Mouse (Mus musculus): Measurements from ENCODE around the gene I0C0044D17Rik. TPM values are rescaled to one million over a fixed set of nuclear protein-coding genes. Genes with fewer than 3 reads are reported as not detected.
"Not testable (repeated sequence)": the region's sequence is repeated elsewhere in the genome, so short reads cannot be mapped to it uniquely, and the experiment has no call there.

The I0C0044D17Rik gene
- not detected for total RNA-seq (2021)
- not detected in 2 replicates for polyA plus RNA-seq (2012; rRNA removed)
- long read RNA-seq = 0 reads

GRCm38 (mm10) chr4:98823740-98824139, at the start of gene I0C0044D17Rik:
Gene I0C0044D17Rik, minus strand, starts transcription at chr4:98823840.
- H3K4me1 ChIP-seq (ENCODE audit: control insufficient read depth, insufficient read depth, low read length); H3K36me3 ChIP-seq (ENCODE audit: control insufficient read depth, insufficient read depth, low read length); DNase-seq; H3K79me2 ChIP-seq (replicated peaks; ENCODE audit: control insufficient read depth, insufficient read depth, low read length); H3K27ac ChIP-seq; intact Hi-C loops (cut with DNase I); H3K27me3 ChIP-seq (ENCODE audit: control insufficient read depth, insufficient read depth, low read length); H3K9ac ChIP-seq (ENCODE audit: low read depth, low read length); H3K4me3 ChIP-seq: not testable (repeated sequence)
- WGBS = 100% methylated on average over 1 of the region's 1 CpGs

- no peak for TF ChIP-seq EP300 (IDR thresholded peaks at IDR 0.05; ENCODE audit: insufficient read depth, low read depth, low read length)
- no peak for TF ChIP-seq POLR2A (IDR thresholded peaks at IDR 0.05; ENCODE audit: insufficient read depth, low read depth, low read length)
- no peak for TF ChIP-seq CTCF (IDR thresholded peaks at IDR 0.05)
- Histone ChIP-seq H3K4me3 (no peak overlapping the region), H3K4me1 (ENCODE audit: control insufficient read depth, insufficient read depth, low read length) (no peaks in the 10 kb centered on the region), H3K9ac (ENCODE audit: low read depth, low read length) (no peak overlapping the region), H3K27ac (no peak overlapping the region), H3K36me3 (ENCODE audit: control insufficient read depth, insufficient read depth, low read length) (no peaks in the 10 kb centered on the region), H3K27me3 (ENCODE audit: control insufficient read depth, insufficient read depth, low read length) (no peaks in the 10 kb centered on the region), H3K79me2 (replicated peaks; ENCODE audit: control insufficient read depth, insufficient read depth, low read length) (no peaks in the 10 kb centered on the region)
- intact Hi-C loops (cut with DNase I) = no loop called here
- WGBS = 82% methylated on average over 14 of the region's 14 CpGs
- no peak for DNase-seq
Measured at GRCm38 (mm10) chr4:98865386-98866237, 42.0 kb upstream of the I0C0044D17Rik start.

GRCm38 (mm10) chr4:98864546-98864945, 40.9 kb upstream of the I0C0044D17Rik start:
- Histone ChIP-seq H3K36me3 (ENCODE audit: control insufficient read depth, insufficient read depth, low read length) (no peaks in the 10 kb centered on the region), H3K27me3 (ENCODE audit: control insufficient read depth, insufficient read depth, low read length) (no peaks in the 10 kb centered on the region), H3K27ac (no peak overlapping the region), H3K4me1 (ENCODE audit: control insufficient read depth, insufficient read depth, low read length) (no peaks in the 10 kb centered on the region), H3K4me3 (no peak overlapping the region), H3K79me2 (replicated peaks; ENCODE audit: control insufficient read depth, insufficient read depth, low read length) (no peaks in the 10 kb centered on the region), H3K9ac (ENCODE audit: low read depth, low read length) (no peak overlapping the region)
- DNase-seq = no peak
- no peak for TF ChIP-seq POLR2A (IDR thresholded peaks at IDR 0.05; ENCODE audit: insufficient read depth, low read depth, low read length)
- no peak for TF ChIP-seq EP300 (IDR thresholded peaks at IDR 0.05; ENCODE audit: insufficient read depth, low read depth, low read length)
- TF ChIP-seq CTCF (IDR thresholded peaks at IDR 0.05) = no peak
- intact Hi-C loops (cut with DNase I) = no loop called here
- 88% methylated on average over 3 of the region's 3 CpGs for WGBS

- intact Hi-C loops (cut with DNase I) = no loop called here
- 63% methylated on average over 1 of the region's 2 CpGs for WGBS
- Histone ChIP-seq H3K9ac (ENCODE audit: low read depth, low read length) (no peak overlapping the region), H3K4me3 (no peak overlapping the region), H3K27me3 (ENCODE audit: control insufficient read depth, insufficient read depth, low read length) (no peaks in the 10 kb centered on the region), H3K4me1 (ENCODE audit: control insufficient read depth, insufficient read depth, low read length) (no peaks in the 10 kb centered on the region), H3K79me2 (replicated peaks; ENCODE audit: control insufficient read depth, insufficient read depth, low read length) (no peaks in the 10 kb centered on the region), H3K27ac (no peak overlapping the region), H3K36me3 (ENCODE audit: control insufficient read depth, insufficient read depth, low read length) (no peaks in the 10 kb centered on the region)
- DNase-seq = no peak
- TF ChIP-seq CTCF (IDR thresholded peaks at IDR 0.05) (no peak), EP300 (IDR thresholded peaks at IDR 0.05; ENCODE audit: insufficient read depth, low read depth, low read length) (no peak), POLR2A (IDR thresholded peaks at IDR 0.05; ENCODE audit: insufficient read depth, low read depth, low read length) (no peak)
Measured at GRCm38 (mm10) chr4:98864094-98864493, 40.5 kb upstream of the I0C0044D17Rik start.

- Histone ChIP-seq H3K27me3 (ENCODE audit: control insufficient read depth, insufficient read depth, low read length) (no peaks in the 10 kb centered on the region), H3K36me3 (ENCODE audit: control insufficient read depth, insufficient read depth, low read length) (no peaks in the 10 kb centered on the region), H3K79me2 (replicated peaks; ENCODE audit: control insufficient read depth, insufficient read depth, low read length) (no peaks in the 10 kb centered on the region), H3K27ac (no peak overlapping the region), H3K9ac (ENCODE audit: low read depth, low read length) (no peak overlapping the region), H3K4me3 (no peak overlapping the region), H3K4me1 (ENCODE audit: control insufficient read depth, insufficient read depth, low read length) (no peaks in the 10 kb centered on the region)
- WGBS = 85% methylated on average over 2 of the region's 2 CpGs
- intact Hi-C loops (cut with DNase I) = no loop called here
- DNase-seq = no peak
- TF ChIP-seq POLR2A (IDR thresholded peaks at IDR 0.05; ENCODE audit: insufficient read depth, low read depth, low read length) = no peak
- no peak for TF ChIP-seq CTCF (IDR thresholded peaks at IDR 0.05)
- no peak for TF ChIP-seq EP300 (IDR thresholded peaks at IDR 0.05; ENCODE audit: insufficient read depth, low read depth, low read length)
Measured at GRCm38 (mm10) chr4:98863451-98863850, 39.8 kb upstream of the I0C0044D17Rik start.

- Histone ChIP-seq H3K27me3 (ENCODE audit: control insufficient read depth, insufficient read depth, low read length) (no peaks in the 10 kb centered on the region), H3K79me2 (replicated peaks; ENCODE audit: control insufficient read depth, insufficient read depth, low read length) (no peaks in the 10 kb centered on the region), H3K4me3 (no peak overlapping the region), H3K9ac (ENCODE audit: low read depth, low read length) (no peak overlapping the region), H3K36me3 (ENCODE audit: control insufficient read depth, insufficient read depth, low read length) (no peaks in the 10 kb centered on the region), H3K27ac (no peak overlapping the region), H3K4me1 (ENCODE audit: control insufficient read depth, insufficient read depth, low read length) (no peaks in the 10 kb centered on the region)
- intact Hi-C loops (cut with DNase I) = no loop called here
- WGBS = 66% methylated on average over 4 of the region's 4 CpGs
- DNase-seq = no peak
- no peak for TF ChIP-seq CTCF (IDR thresholded peaks at IDR 0.05)
- no peak for TF ChIP-seq EP300 (IDR thresholded peaks at IDR 0.05; ENCODE audit: insufficient read depth, low read depth, low read length)
Measured at GRCm38 (mm10) chr4:98858151-98858855, 34.7 kb upstream of the I0C0044D17Rik start.
